Mouse (Mus musculus) ES-E14 (cell line): ENCODE data around the gene Nrcam.

Experiments used
- MAFK ChIP-seq: IDR thresholded peaks from 2 replicates; pipeline ENCODE4 v1.6.1; 2014; ENCODE audit warnings: mild to moderate bottlenecking, low read depth, low read length, inconsistent platforms; ENCODE audit not compliant: insufficient read depth
- ZNF384 ChIP-seq: IDR thresholded peaks from 2 replicates; pipeline ENCODE4 v1.6.1; 2012; ENCODE audit warnings: low read depth, low read length, inconsistent platforms

DNA sequence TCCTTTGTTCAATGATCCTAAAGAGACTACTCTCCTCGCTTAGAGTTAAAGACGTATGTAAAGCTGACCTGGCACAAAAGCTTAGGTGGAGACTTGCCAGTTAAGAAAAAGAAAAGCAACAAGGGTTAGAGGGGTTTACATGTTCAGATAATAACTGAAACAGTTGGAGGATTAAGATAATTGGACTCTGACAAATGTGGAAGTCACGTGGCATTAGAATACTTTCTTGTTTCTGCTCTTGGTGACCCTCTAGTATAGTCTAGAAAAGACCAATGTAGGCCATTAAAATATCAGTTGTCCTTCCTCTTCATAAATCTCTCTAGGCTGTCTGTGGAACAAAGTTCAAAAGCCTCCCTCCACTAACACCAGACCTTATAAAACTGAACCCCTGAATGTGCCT is 20.5 kb upstream of the Nrcam start:
- no peak for TF ChIP-seq MAFK
- TF ChIP-seq ZNF384, result no peak
